Mouse (Mus musculus): ENCODE data around the gene Kcnn3.

Kcnn3 gene

GRCm38 (mm10) chr3:89613526-89614523, 93.9 kb downstream of the Kcnn3 start:
- WGBS, result 39% methylated on average over 18 of the region's 18 CpGs

DNA sequence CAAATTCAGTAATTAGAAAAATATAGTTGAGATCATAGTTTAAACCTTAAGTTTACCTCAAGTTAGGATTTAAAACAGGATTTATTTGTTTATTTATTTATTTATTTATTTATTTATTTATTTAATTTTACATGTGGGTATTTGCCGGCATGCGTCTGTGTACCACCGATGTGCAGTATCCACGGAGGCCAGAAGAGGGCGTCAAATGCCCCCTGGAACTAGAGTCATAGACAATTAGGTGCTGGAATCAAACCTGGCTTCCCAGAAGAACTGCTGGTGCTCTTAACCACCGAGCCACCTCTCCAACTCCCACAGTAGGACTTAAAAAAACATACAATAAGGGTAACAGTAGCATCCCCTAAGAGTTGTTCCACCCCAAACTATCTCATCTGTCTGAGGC, 96.9 kb downstream of the Kcnn3 start:
- 73% methylated on average over 6 of the region's 6 CpGs for WGBS

- 94% methylated on average over 2 of the region's 2 CpGs for WGBS
These were observed 97.4 kb downstream of the Kcnn3 start for GRCm38 (mm10) chr3:89617360-89617759.

GRCm38 (mm10) chr3:89622825-89623224, 102.9 kb downstream of the Kcnn3 start:
- WGBS, result 44% methylated on average over 6 of the region's 6 CpGs

DNA sequence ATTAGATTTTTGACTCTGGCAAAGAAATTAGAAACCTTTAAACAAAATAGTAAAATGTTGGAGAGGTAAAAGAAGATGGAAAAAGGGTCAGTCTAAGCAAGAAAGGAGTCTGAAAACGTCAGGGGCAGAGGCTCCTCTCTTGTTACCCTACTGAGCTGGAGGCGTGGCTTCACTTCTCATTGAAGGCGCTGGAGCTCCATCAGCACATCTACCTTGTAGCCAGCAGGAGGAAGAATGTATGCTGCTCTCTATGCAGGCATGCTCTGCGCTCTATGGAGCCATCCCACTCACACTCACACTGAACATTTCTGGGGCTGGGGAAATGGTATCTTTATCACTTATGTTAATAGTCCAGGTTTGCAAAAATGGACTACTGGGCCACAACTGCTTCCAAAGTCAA, 103.6 kb downstream of the Kcnn3 start:
- WGBS, result 60% methylated on average over 4 of the region's 4 CpGs

DNA sequence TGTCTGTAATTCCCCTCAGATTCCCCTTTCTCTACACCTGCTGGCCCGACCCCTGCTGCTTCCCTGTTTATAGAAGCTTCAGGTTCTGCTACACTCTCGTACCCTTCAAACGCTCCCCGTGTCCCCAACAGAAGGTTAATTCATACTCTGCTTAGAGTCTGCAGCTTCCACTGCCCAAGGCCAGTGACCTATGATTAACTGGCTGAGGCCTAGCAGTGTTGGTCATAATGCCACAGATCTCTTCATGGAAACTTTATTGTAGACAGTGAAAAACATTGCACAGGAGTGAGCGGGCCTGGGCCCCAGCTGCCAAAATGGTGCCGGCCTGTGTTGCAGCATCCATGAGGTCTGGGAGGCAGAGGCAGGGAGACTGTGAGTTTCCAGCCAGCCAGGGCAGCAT, 104.0 kb downstream of the Kcnn3 start:
- 83% methylated on average over 6 of the region's 6 CpGs for WGBS

- 54% methylated on average over 5 of the region's 5 CpGs for WGBS
These were observed 105.0 kb downstream of the Kcnn3 start for GRCm38 (mm10) chr3:89624814-89625445.

DNA sequence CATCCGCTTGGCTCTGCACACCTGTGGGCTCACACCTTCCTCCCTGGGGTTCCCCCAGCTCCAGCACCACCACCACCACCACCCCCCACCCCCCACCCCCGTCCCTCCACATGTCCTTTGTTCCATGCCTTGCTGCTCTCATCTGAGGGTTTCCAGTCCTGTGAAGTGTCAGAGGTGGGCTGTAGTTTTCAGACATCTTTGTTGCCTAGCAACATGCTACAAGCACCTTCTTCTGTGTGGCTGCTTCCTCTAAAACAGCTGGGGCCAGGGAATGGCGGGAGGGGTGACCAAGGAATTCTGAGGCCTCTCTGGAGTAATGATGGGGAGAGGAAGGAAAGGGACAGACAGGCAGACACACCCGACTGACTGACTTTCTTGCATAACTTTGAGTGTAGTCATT, 106.6 kb downstream of the Kcnn3 start:
- 68% methylated on average over 4 of the region's 4 CpGs for WGBS

DNA sequence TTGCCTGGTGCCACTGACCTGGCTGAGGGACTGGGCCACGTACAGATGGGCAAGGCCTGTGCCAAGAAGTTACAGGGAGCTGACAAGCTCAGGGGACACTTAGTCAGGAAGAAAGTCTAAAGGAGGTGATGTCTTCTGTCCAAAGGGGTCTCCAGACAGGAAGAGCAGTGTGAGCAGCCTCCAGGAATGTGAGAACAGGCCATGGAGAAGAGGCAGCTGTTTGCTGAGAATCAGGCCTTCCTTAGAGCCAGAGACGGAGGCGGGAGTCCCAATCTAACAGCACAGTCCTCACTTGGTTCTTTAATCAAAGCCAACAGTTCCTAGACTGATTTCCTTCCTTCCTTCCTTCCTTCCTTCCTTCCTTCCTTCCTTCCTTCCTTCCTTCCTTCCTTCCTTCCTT, 109.8 kb downstream of the Kcnn3 start:
- 84% methylated on average over 3 of the region's 3 CpGs for WGBS

DNA sequence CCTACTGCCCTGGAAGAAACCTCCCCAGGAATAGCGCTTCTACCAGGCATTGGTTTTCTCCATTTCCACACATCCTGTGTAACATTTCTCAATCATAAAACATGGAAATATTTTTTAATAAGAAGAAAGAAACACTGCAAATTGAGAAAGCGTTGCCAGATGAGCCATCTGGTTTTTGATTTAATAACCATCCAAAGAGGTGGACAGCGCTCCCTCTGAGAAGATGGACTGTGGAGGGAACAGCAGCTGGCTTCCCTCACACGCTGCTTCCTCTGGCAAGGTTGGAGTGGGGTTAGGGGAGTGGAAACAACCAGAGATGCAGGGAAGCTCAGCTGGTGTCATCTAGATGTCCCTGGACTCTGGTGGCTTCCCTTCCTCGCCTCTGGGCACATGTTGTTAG, 111.8 kb downstream of the Kcnn3 start:
- WGBS, result 89% methylated on average over 5 of the region's 5 CpGs

DNA sequence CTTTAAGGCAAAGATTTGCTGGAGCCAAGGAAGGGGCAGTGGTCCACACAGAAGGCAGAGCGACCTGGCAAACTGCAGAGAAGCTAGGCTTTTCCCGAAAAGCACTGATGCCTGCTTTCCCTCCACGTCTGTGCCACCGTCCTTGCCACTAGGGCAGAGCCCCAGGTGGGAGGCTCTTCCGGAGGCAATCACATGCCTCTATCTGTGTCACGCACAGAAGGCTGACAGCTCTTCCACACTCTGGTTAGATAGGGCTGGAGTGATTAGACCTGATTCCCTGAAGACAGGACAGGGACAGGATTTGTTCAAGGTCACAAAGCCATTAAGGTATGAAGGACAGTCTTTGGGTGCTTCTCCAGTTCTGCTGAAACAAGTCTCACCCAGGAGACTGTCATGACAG, 113.6 kb downstream of the Kcnn3 start:
- WGBS, result 83% methylated on average over 6 of the region's 6 CpGs

DNA sequence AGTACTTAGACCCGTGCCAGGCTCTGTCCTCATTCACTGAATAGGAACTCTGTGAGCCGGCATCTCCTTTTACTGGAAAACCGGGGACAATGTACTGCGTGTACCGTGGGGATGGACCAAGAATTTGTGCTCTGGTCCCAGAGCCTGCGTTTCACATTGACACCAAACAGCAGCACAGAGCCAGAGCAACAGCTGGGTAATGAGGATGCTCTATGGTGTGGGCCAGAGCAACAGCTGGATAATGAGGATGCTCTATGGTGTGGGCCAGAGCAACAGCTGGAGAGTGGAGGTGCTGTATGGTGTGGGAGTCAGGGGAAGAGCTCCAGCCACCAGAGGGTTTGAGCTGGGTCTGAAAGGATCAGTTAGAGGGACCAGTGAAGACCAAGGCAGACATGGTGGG, 114.0 kb downstream of the Kcnn3 start:
- WGBS, result 76% methylated on average over 6 of the region's 6 CpGs

- 33% methylated on average over 3 of the region's 3 CpGs for WGBS
These were observed 120.8 kb downstream of the Kcnn3 start for GRCm38 (mm10) chr3:89640804-89641203.

- 68% methylated on average over 8 of the region's 8 CpGs for WGBS
These were observed 123.4 kb downstream of the Kcnn3 start for GRCm38 (mm10) chr3:89643391-89643790.

- 17% methylated on average over 5 of the region's 5 CpGs for WGBS
These were observed 126.9 kb downstream of the Kcnn3 start for GRCm38 (mm10) chr3:89646813-89647255.

GRCm38 (mm10) chr3:89647268-89647874, 127.4 kb downstream of the Kcnn3 start:
- 42% methylated on average over 6 of the region's 6 CpGs for WGBS

- WGBS, result 89% methylated on average over 7 of the region's 7 CpGs
These were observed 129.9 kb downstream of the Kcnn3 start for GRCm38 (mm10) chr3:89649890-89650289.

DNA sequence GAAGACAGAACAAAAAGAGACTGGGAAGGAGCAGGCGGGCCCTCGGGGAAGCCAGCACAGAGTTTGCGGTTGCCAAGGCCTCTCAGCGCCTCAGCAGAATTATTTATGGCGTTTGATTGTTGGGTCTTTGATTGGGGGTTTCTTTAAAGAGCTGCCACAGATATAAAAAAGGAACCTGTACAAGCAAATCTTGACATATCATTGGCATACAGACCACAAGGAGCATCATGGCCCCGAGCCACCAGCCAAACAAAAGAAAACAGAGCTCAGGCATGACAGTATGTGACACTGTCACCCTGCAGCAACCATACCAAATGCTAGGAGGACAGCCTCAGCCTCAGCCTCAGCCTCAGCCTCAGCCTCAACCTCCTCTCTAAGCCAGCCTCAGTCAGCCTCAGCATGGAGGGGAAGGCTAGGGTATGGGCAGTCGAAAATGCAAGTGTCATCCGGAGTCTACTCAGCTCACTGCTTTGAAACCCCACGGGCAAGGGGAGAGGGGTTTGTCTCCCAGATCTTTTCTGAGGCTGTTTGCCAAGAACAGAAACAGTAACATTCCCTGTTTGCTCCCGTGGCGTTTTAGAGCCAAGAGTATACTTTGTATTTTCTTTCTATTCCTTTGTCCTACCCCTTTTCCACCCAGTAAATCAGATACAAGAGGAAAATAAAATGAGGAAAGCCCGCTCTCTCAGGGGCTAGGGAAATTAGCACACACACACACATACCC, 133.4 kb downstream of the Kcnn3 start:
- 53% methylated on average over 12 of the region's 12 CpGs for WGBS

DNA sequence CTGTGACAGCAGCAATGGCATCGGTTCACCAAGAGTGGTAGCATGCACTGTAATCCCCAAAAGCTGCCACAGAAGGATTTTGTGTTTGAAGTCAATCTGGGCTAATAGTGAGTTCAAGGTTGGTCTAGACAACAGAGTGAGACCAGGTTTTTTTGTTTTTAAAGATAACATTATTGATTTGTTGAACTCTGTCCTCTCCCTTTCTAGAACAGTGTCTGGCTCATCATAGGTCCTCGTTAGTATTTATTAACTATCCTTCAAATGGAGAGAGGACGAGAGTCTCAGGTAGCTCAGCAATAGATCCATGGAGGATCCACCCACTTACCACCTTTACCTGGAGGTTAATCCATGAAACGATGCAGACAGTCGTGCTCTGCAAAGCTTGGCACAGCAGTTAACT, 137.1 kb downstream of the Kcnn3 start:
- 94% methylated on average over 5 of the region's 5 CpGs for WGBS

DNA sequence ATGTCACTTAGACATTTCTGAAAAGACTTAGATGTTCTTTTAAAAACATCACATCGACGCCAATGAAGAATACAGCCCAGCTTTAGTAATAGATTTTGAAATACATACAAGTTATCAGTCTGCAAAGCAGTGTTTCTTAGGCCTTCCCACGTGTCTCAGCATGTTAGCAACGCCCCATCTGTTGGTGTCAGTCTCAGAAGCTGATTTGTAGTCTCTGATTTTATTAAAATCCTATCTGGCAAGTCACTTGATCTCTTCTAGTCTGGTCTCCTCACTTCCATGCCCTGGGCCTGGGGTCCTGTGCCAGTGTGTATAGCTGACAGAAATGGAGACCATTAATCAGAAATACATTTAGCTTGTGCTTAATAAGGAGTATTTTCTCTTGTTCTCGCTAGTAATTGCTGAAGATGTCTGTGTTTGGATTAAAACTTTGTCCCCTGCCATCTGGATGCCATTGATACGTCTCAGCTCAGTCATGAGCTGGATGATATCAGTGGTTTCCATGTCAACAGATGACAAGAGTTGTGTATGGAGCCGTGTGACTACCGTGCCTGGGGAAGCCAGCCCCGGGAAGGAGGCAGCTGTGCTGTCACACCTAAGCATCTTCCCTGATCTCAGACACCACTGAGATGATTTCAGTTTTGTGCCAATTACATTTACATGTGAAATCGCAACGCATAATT, 140.1 kb downstream of the Kcnn3 start:
- WGBS, result 58% methylated on average over 11 of the region's 11 CpGs

DNA sequence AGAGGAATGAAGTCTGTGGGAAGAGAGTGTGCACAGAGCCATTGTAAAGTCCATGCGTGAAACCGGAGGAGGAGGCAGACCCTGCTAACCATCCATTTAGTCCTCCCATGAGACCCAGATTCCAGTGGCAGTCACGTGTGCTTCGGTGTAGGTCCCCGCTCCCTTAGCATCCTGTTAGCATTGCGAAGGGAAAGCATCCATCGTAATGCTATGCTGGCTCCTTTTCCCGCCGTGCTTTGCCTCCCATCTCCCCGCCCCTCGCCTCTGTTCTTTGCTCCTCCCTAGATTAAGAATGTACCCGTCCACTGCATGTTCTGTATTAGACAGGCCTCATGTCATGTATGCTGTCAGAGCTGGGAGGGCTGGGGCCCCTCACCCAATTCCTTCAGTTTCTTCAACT, 144.8 kb downstream of the Kcnn3 start:
- WGBS, result 81% methylated on average over 12 of the region's 12 CpGs

All from cerebral cortex, adult 2 months (tissue).